21 mouse cellular contexts compared by ENCODE assay signal in genomic region chr3:54714253-54714652, GRCm38 (mm10). TPM values are rescaled to one million over a fixed set of nuclear protein-coding genes. Genes with fewer than 3 reads are reported as not detected.
"Had no signal": no experiment of that assay in that cellular context is flagged by ENCODE, and none has a peak within 500 bp of the region (broad histone marks: within the 10 kb centered on the region; RNA-seq: fewer than 3 reads in every experiment).

TSS of gene Gm21958 (minus strand) at chr3:54714353.

- H3K4me3 ChIP-seq: neural tube, embryonic 13.5 days; neural tube, embryonic 15.5 days; stomach, embryonic 15.5 days had no signal

- H3K4me1 ChIP-seq: neural tube, embryonic 13.5 days; neural tube, embryonic 15.5 days; stomach, embryonic 15.5 days had no signal

- H3K27ac ChIP-seq: neural tube, embryonic 13.5 days; neural tube, embryonic 15.5 days; stomach, embryonic 15.5 days; stomach, postnatal 0 days had no signal

- DNase-seq: retina, postnatal 1 day; right cerebral cortex, adult 18-20 months; right cerebral cortex, postnatal 14 days; right cerebral cortex, postnatal 25 days; right cerebral cortex, postnatal 4 days; spleen, adult 18-20 months; thymus, adult 18-20 months; thymus, adult 2 months; thymus, postnatal 14 days; thymus, postnatal 25 days; thymus, postnatal 36 days; thymus, postnatal 4 days had no signal

RNA-seq across cellular contexts. Expression of gene Gm21958, which starts in this region (rescaled TPM):
- total RNA-seq: neutrophil, adult 5-6 weeks had no signal
- polyA plus RNA-seq: small intestine, adult 2 months; spleen, adult 2 months; stomach, embryonic 15.5 days; stomach, postnatal 0 days; testis, adult 2 months; thymus, adult 2 months; urinary bladder, adult 2 months had no signal
